Mouse (Mus musculus): ENCODE measurements around the gene Dgkh.

Gene Dgkh

DNA sequence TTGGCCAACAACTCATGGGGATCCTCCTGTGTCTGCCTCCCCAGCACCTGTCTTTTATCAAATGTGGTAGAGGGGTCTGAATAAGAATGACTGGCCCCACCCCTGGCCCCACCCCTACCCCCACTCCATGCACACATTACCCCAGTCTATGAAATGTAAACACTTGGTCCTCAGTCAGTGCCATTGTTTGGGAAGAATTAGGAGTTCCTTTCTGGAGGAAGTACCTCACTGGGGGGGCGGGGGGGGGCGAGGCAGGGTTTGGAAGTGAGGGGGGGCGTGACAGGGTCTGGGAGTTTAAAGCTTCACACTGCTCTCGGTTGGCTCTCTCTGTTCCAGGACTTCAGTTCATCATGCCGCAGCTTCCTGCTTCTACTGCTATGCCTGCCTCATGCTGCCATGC is 10.5 kb downstream of the Dgkh start:
- no peak for DNase-seq (ENCODE audit: low read depth)

DNA sequence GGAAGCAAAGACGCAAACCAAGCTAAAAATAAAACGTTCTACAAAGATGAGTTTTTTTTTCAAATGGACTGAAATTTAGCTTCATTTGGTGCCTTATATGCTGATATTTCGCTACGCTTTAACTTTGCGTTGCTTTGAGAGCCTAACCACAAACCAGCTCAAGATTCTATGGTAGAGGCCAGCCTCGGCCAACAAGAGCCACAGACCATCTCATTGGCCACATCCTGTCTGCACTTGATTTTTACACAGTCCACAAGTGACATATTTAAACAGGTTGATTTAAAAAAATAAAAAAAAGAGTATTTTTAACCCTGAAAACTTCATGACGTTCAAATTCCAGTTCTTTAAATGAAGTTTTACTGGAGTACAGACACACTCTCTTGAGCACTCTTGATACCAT is 16.5 kb downstream of the Dgkh start:
- no peak for DNase-seq (ENCODE audit: low read depth)

DNA sequence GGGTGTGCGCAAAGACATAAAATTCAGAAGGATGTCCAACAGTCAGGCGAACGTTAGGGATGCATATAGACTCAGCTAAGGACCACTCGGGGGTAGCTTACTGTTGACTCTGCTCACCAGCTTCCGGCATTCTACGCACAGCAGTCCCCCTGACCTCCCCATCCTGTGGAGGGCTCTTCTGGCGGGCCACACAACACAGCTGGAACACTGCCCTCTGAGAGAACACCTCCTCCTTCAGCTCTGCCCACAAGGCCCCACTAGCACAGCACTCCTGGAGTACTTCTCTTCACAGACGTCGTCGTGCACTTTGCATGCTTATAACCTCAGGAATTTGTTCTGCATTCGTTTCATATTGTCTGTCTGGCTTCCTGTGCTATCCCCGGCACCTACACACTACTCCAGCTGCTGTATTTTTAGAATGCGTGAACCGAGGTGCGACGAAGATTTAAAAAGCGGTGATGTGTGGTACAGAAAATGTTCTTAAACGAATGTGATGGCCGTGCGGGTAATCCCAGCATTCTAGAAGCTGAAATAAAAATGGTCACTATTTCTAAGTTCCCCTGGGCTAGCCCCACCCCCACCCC is 19.9 kb downstream of the Dgkh start:
- DNase-seq (ENCODE audit: low read depth), result no peak

DNA sequence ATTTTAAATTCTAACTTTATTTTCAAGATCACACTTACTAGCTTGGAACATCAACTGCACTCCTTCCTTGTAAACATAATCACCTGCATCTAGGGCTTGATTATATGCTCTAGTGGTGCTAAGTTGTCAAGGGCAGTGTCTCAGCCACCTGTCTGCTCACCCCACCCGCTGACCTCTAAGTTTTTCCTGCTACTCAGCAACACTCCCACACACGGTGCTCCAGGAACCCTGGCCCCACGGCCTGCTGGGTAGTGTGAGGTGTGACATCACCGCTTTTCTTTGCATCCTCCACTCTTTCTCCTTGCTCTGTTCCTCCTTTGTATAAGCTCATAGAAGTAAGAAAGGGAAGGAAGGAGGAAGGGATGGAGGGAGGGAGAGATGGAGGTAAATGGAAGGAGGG is 21.9 kb downstream of the Dgkh start:
- DNase-seq (ENCODE audit: low read depth), result no peak

DNA sequence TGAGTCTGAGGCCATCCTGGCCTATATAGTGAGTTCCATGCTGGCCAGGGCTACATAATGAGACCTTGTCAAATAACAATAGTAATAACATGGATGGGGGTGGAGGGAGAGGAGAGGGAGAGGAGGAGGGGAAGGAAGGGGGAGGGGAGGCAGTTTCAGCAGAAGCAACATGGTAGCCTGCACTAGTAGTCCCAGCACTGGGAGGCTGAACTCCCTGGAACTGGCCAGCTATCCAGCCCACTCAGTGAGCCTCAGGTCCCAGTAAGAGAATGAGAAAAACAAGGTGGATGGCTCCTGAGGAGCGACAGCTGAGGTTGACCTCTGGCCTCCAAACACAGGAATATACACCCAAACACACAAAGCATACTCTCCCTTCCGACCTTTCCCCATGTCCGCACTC is 27.0 kb downstream of the Dgkh start:
- DNase-seq (ENCODE audit: low read depth), result no peak

DNA sequence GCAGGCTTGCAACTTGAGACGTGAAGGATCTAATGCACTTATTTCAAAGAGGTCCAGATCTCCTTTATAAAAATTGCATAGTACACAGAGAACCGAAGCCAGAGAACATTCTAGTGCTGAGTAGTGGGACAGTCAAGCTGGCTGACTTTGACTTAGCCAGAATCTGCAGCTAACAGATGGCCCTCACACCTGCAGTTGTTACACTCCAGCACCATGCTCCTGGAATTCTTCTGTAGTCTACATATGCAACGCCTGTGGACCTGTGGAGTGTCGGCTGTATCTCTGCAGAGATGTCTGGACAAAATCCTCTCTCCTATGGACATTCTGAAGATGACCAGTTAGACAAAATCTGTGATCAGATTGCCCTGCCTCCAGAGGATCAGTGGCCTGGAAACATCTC is 28.6 kb downstream of the Dgkh start:
- no peak for DNase-seq (ENCODE audit: low read depth)

DNA sequence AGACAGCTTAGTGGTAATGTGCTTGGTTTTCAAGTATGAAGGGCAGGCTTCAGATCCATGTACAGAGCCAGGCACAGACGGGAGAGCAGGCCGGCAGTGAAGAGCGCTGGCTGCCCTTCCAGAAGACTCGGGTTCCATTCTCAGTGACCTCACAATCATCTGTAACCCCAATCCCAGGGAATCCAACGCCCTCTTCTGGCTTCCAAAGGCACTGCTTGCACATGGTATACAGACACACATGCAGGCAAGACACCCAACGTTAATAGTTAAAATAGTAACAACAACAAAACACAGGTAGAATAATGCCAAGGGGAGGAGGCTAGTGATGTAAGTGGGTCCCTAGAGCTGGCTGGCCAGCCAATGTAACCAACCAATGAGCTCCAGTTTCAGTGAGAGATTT is 29.2 kb downstream of the Dgkh start:
- DNase-seq (ENCODE audit: low read depth), result no peak

DNA sequence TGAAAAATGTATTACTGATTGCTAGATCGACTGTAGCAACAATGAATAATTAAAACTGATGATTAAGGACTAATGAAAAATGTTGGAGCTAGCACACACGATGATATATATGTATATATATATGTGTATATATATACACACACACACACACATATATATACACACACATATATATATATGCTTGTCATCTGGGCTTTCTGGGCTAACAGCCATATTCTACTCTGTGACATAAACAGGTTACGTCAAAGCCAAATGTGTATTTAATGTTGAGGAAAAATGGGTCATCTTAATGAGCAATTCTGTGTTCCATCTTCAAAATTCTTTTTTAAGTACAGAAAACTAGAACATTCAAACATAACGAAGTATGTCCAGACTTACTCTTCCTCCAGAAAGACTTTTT is 30.5 kb downstream of the Dgkh start:
- no peak for DNase-seq (ENCODE audit: low read depth)

DNA sequence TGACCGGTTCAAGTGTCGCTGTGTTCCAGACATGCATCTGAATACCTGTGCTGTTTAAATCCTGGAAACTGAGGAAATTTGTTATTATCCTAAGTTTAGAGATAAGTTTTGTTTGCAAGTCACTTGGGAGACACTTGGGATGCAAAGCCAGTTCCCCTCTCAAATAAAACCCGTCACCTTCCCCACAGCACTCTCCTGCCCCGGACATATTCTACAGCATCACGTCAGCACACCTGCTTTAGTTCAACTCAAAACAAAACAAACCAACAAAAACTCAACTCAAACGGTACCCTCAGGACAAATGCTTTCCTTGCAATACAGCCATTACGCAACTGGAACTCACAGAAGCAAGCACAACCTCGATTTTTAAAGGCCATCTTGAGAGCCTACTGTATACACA is 31.1 kb downstream of the Dgkh start:
- no peak for DNase-seq (ENCODE audit: low read depth)

DNA sequence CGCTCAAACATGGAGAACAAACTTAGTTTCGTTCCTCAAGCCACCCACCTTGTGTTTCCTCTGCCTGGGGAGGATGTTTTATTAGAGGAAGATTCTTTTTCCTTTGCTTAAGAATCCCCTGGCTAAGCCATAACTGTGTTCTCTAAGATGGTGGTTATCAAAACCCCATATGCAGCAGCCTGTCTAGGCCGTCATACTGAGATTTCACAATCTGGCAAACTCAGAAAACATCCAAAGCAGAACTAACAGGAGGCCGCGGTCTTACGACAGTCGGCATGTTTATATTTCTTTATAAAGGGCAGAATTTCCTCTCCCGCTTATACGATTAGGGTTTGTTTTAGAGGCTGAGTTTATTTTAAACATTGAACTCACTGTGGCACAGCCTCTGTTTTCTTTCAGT is 31.5 kb downstream of the Dgkh start:
- DNase-seq (ENCODE audit: low read depth), result no peak

DNA sequence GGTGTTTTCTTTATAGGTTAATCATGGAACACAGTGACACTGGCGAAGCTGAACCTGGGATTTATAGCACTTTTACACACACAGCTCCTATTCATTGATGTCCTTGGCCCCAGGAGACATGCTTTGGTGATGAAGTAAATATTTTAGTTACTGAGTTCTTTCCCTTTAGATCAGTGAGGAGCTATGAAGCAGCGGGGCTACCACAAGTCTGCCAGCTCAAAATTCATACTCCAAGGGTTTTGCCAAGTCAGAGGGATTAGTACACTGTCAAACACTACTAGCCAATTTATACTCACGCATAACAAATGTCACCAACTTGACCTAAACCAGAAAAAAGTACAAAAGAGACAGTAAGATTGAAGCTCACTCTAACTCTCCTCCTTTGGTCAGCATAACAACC is 32.9 kb downstream of the Dgkh start:
- no peak for DNase-seq (ENCODE audit: low read depth)

DNA sequence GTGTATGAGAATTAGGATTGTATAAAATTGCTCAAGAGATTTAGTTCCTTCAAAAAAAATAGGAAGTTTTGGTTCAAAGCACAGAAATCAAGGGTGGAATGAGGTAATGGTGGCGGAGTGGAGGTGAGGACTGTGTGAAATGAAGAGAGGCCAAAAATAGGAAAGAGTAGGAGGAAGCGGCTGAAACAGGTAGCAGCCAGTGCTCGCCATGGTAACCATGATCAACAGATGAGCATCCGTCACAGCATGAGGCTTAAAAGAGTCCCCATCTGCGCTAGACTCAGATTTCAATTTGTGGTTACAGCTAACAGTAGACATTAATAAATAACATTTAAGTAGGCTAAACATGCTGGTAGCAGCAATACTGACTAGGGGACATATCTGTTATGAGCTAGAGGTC is 33.4 kb downstream of the Dgkh start:
- DNase-seq (ENCODE audit: low read depth), result no peak

DNA sequence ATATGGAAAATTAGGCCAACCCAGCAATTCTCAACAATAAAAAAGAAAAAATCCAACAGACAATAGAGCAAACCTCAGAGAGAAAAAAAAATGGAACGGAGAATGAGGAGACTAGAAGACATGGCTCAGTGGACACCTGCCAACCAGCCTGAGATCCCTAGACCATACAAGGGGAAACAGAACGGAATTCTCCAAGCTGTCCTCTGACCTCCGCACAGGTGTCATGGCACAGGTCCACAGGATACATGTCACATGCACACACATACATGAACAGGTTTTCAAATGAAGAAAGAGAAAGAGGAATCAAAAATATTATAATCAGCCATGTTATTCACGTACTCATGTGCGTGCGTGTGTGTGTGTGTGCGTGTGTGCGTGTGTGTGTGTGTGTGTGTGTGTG is 38.5 kb downstream of the Dgkh start:
- no peak for DNase-seq (ENCODE audit: low read depth)

DNA sequence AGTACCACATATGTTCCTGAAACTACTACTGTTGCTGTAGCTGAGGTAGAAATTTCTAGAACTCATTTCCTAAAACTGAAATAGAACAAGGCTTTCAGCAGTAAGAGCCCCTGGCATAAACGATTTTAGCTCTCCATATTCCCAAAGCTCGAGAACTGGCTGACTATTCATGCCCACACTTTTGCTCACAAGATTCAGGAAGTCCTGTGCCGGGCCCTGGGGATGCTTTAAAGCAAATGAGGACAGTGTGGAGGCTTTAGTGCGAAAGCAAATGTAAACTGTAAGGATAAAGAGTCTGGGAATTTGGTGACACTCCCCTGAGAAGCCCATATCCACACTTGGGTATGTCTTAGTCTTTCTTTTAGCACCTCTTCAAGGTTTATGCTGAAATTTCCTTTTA is 40.0 kb downstream of the Dgkh start:
- DNase-seq (ENCODE audit: low read depth), result no peak

DNA sequence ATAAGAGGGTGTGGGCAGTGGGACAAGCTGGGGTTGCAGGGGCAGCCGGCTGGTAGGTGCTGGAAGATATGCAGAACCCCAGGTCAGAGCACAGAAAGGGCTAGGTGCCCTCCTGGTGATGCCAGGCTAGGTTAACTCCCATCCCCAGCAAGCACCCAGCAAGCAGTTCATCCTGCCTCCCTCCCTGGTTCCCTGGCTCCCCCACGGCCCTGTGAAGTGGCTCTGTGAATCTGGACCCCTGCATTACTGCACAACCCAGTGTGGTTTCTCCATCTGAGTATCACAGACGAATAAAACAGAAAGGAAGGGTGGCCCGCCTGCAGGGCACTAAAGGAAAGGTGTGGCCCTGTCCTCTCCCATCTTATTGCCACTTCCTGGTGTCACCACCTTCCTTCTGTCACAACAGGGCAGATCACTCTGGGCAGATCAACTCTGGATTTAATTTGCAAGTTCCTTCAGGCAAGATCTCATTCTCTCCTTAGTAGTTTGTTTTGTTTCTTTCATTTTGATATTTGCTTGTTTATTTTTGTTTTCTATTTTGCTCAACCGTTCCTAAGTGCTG is 40.6 kb downstream of the Dgkh start:
- DNase-seq (ENCODE audit: low read depth), result no peak

DNA sequence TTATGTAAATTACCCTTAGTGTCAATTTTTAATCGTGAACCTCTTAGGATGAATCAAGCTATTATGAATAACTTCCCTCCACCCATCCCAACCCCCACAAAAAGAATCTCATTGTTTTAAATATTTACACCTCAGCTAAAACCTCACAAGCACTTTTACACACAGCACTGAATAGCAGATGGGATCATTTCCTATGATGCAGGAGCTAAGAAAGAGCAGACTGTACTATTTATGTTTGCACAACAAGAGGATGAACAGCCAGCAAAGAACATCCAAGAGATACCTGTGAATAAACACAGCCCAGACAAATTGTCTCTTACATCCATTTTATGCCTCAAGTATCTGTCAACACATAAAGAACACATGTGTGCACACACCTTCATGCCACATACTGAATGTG is 41.7 kb downstream of the Dgkh start:
- DNase-seq (ENCODE audit: low read depth), result no peak

DNA sequence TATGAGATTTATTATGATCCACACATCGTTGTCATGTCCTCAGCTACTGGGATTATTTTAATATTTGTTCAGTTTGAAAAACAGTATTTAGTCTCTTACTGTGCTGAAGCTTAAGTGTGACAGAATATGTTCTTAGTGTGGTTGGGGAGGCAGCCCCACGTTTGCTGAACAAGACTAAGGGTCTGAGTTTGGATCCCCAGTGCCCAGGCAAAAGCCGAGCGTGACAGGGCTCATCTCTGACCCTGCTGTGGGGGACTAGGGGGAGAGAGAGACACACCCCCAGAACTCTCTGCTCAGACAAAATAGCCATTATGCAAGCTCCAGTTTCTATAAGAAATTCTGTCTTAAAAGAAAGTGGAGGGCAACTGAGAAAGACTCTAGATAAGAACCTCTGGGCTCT is 42.2 kb downstream of the Dgkh start:
- no peak for DNase-seq (ENCODE audit: low read depth)

DNA sequence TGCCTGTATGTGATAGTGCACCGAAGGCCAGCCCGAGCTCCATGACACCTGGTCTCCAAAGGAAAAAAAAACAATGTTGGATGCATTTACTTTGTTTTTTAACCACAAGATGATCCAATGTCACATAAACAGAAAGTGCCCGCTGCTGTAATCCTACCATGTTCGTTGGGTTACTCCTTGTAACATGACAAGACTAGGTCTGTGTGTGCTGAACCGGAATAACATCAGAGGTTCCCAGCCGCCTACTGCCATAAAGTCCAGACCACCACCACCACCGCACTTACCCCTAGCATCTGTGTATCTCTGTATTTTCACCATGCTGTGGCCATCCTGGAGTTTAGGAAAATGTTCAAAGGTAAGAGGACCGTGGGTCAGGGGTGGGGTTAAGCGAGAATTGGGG is 42.6 kb downstream of the Dgkh start:
- no peak for DNase-seq (ENCODE audit: low read depth)

DNA sequence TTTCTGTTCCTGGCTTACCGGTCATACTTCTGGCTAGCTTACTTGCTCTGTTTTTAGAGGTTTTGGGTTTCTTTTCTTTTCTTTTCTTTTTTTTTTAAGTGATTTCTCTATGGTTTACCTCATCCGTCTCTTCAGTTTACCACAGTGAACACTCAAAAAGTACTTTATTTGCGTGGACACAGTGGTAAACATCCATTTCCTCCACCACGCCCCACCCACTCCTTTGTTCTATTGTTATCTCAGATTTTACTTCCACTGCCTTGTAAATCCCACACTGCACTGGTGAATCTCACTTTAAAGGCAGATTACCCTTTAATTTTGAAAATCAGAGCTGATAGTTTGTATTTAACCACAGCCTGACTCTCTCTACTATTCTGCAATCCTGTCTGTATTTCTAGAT is 44.9 kb downstream of the Dgkh start:
- no peak for DNase-seq (ENCODE audit: low read depth)

DNA sequence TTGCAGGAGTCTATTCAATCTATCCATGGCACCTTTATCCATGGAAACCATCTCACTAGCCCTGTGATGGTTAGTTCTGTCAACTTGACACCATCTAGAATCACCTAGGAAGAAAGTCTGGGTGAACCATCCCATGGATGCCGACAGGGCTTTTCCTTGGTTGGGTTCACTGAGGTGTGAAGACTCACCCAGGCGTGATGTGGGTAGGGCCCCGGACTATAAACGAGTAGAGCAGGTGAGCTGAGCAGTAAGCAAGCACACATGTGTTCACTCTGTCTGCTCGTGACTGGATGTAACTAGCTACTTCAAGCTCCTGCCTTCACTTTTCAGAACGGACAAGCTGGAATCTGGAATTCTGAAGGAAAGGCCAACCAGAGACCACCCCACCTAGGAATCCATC is 45.9 kb downstream of the Dgkh start:
- DNase-seq (ENCODE audit: low read depth), result no peak

DNA sequence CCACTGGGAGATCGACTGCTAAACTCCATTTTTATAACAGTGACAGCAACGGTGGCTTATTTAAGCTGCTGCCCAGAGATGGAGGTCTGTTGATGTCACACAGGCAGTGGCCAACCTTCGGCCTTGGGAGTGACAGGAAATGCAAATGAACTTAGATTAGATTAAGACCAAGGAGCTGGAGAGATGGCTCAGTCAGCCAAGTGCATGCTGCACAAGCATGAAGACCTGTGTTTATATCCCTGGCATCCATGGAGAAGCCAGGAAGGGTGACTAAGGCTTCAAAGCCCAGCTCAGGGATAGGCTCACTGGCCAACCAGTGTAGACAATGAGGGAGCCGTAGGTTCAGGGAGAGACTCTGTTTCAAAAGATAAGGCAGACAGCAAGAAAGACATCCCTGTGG is 48.4 kb downstream of the Dgkh start:
- DNase-seq (ENCODE audit: low read depth), result no peak

DNA sequence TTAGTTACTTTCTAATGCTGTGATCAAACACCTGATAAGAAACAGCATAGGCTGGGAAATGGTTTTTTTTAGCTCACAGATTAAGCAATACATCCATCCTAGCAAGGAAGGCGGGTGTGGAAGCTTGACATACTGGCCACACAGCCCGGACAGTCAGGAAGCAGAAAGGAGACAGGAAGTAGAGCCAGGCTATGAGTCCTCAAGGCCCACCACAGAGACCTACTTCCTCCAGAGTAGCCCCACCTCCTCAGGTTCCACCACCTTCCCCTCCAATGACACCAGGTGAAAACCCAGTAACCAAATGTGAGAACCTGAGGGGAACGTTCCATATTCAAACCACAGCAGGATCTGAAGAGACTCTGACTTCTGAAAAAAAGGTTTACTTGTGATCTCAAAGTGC is 53.6 kb downstream of the Dgkh start:
- DNase-seq (ENCODE audit: low read depth), result no peak

DNA sequence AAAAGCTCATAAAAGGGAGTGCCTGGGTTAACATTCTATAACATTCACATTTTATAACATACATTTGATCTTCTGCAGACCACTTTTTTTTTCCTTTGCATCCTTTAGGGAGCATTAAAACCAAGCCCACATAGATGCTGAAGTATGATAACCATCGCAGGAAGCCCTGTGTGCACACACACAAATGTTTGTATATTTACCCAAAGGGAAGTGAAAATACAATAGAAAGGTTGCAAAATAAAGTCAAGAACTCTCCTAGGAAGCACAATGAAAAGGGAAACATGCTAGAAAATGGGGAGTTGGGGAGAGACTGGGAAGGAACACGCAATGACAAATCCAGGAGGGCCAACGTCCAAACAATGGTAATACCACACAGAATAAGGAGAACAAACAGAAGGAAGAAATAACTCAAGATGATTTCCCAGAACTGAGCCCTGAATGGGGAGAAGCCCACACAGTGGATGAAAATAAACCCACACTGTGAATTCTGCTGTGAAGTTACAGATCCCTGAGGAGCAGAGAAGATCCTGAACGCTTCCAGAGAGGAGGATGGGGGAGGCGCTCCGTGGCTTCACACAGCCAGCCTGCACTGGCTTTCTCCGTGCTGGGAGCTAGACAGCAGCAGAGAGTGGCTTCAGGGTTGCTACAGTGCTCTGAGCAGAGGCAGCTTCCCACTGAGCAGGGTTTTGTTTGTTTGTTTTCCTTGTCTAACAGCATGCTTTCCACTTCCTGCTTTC is 54.6 kb downstream of the Dgkh start:
- no peak for DNase-seq (ENCODE audit: low read depth)

DNA sequence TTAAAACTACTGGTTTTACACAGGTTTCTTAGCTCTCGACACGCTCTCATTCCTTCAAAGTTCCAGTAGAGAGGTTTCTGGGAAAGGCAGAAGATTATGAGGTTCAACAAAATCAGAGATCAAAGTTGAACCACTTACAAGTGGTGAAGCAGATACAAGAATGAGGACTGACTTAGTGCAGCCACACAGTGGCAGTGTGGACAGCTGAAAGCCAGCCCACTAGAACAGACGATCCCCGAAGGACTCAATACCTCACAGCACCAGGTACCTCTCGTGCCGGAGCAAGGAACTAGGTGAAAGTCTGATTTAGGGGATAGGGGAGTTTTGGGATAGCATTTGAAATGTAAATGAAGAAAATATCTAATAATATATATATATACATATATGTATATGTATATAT is 56.1 kb downstream of the Dgkh start:
- no peak for DNase-seq (ENCODE audit: low read depth)
